Mouse (Mus musculus): ENCODE results near the gene Dapk1.

- no peak for TF ChIP-seq EP300 (IDR thresholded peaks at IDR 0.05; ENCODE audit: insufficient read depth, low read depth, low read length)
- TF ChIP-seq CTCF (IDR thresholded peaks at IDR 0.05), result no peak
These were observed 89.2 kb downstream of the Dapk1 start for GRCm38 (mm10) chr13:60690921-60691320.

Measured in heart, adult 2 months (tissue).